Mouse (Mus musculus) layer of hippocampus, adult 8-10 months (tissue): ENCODE data around the gene Vmn1r174. TPM values are rescaled to one million over a fixed set of nuclear protein-coding genes. Genes with fewer than 3 reads are reported as not detected.
"Not testable (repeated sequence)": the region's sequence is repeated elsewhere in the genome, so short reads cannot be mapped to it uniquely, and the experiment has no call there.

ENCODE experiments used
- DNase-seq, 2 experiments: peaks; one replicate each; pipeline ENCODE4 v3.0.0; 2022; ENCODE audit warnings: low spot score in 2 of 2
- total RNA-seq, 4 experiments: library from RNA; stranded (reverse); gene quantifications; 2 replicates each; pipeline ENCODE4 v1.2.4; 2022

Vmn1r174 gene
- total RNA-seq = not detected

DNA sequence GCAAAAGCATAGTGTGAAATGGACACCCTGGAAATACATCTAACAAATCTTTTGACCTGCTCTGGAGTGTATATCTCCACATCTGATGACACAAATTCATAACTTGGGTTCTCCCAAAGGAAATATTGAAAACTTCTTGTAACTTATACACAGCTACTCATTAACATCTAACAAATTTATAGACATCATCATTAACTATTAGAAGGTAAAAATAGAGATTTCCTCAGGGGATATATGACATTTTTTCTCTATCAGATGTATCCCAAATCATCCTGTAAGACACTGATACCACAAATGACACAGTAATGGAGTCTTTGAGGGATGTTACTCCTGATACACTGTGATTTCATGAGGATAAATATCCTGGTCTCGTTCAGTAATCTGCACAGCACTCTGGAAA lies at the start of gene Vmn1r174:
Vmn1r174 (plus strand) TSS at position 301 of the 400 bp plus-strand sequence.
- DNase-seq = not testable (repeated sequence)

DNA sequence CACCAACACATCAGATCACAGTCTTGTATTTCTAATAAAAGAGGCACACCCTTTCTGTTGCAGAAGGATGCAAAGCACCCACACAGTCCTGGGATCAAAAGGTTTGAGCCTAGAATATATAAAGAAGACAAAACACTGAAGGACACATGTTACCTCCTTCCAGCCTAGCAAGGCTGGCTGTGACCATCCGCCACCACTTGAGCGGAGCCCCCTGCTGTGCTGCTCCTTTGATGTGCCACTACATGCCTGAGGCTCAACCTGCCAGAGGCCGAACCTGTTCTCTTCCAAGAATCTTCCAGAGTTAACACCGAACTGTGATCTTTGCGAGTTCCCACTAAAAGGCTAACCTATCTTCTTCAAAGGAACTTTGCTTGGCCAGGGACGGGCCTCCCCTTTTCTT lies 32.5 kb downstream of the Vmn1r174 start:
- no peak for DNase-seq

DNA sequence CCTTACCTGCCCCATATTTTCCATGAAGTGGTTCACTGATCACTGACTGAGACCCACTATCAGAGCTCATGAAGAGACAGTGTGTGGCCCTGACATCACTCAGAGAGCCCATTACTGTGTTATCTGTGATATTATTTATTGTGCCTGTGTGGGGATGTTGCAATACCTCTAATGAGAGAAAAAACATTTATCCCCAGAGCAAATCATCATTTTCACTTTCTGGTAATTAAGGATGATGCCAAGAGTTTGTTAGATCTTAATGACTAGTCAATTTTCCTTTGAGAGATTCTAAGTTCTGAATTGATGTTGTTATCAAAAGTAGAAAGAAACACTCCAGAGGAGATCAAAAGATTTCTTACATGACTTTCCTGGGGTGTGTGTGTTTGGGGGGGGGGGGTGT lies 58.5 kb downstream of the Vmn1r174 start, which contains the start of gene Vmn1r175:
Vmn1r175 (minus strand) TSS at position 101 of the 400 bp plus-strand sequence.
- DNase-seq = not testable (repeated sequence)

Other genes starting within 250 kb of the Vmn1r174 start
- not detected for gene Vmn1r167, start 245.1 kb upstream of the Vmn1r174 start, total RNA-seq
- not detected for gene Vmn1r168, start 212.5 kb upstream of the Vmn1r174 start, total RNA-seq
- gene Vmn1r169, start 176.7 kb upstream of the Vmn1r174 start, total RNA-seq = not detected
- gene Vmn1r170, start 146.1 kb upstream of the Vmn1r174 start, total RNA-seq = not detected
- gene Vmn1r171, start 121.5 kb upstream of the Vmn1r174 start, total RNA-seq = not detected
- gene Vmn1r172, start 94.0 kb upstream of the Vmn1r174 start, total RNA-seq = not detected
- not detected for gene Vmn1r173, start 51.6 kb upstream of the Vmn1r174 start, total RNA-seq
- gene Vmn1r175, start 58.4 kb downstream of the Vmn1r174 start, total RNA-seq = not detected
- gene Vmn1r176, start 85.1 kb downstream of the Vmn1r174 start, total RNA-seq = not detected
- gene Vmn1r177, start 114.2 kb downstream of the Vmn1r174 start, total RNA-seq = not detected
- not detected for gene Vmn1r178, start 139.7 kb downstream of the Vmn1r174 start, total RNA-seq
- not detected for gene Vmn1r179, start 174.7 kb downstream of the Vmn1r174 start, total RNA-seq
- not detected for gene Vmn1r180, start 198.4 kb downstream of the Vmn1r174 start, total RNA-seq
- not detected for gene Vmn1r181, start 222.3 kb downstream of the Vmn1r174 start, total RNA-seq
- gene V1rd19, start 249.4 kb downstream of the Vmn1r174 start, total RNA-seq = not detected